Mouse (Mus musculus) left cerebral cortex, postnatal 14 days (tissue): Measurements from ENCODE around the gene Olfr205. TPM values are rescaled to one million over a fixed set of nuclear protein-coding genes. Genes with fewer than 3 reads are reported as not detected.
"Not testable (repeated sequence)": the region's sequence is repeated elsewhere in the genome, so short reads cannot be mapped to it uniquely, and the experiment has no call there.

Source experiments
- DNase-seq, 2 experiments: peaks; one replicate each; pipeline ENCODE4 v3.0.0; 2021 to 2022; ENCODE audit warnings: low spot score in 2 of 2, mixed read lengths in 1 of 2
- intact Hi-C: fragments of 180-260 bp; cut with DNase I; formaldehyde crosslinking; loops from one replicate; pipeline ENCODE4 v1.15.1; 2025
- long read RNA-seq, 2 experiments: library from polyadenylated mRNA; stranded (forward); transcript quantifications; one replicate each; pipeline ENCODE4 v2.0.0; 2021
- total RNA-seq, 2 experiments: library from RNA; stranded (reverse); gene quantifications; 2 replicates each; pipeline ENCODE4 v1.2.3; 2021

Olfr205 gene
- total RNA-seq: not detected
- long read RNA-seq, experiment 1: 0 reads
- long read RNA-seq, experiment 2: 0 reads

DNA sequence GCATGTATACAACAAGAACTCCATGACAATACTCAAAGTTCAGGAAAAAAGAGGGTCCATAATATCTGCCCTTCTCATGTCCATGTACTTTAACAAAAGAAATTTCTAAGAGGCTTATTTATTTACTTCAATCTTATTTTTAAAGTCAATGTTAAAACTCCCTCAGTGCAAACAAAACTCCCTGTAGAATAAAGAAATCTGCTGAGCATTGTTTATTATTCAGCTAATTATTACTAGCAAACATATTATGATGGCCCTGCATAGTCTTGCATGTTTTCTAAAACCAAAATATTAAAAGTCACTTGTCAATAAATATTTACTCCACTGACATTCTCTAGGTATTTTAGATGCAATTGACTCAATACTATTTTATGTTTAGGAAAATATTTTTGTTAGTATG lies at the start of gene Olfr205:
Gene Olfr205 (minus strand): TSS at position 101 of the 400 bp plus-strand sequence.
- DNase-seq: no peak
- intact Hi-C loops: no loop called here

DNA sequence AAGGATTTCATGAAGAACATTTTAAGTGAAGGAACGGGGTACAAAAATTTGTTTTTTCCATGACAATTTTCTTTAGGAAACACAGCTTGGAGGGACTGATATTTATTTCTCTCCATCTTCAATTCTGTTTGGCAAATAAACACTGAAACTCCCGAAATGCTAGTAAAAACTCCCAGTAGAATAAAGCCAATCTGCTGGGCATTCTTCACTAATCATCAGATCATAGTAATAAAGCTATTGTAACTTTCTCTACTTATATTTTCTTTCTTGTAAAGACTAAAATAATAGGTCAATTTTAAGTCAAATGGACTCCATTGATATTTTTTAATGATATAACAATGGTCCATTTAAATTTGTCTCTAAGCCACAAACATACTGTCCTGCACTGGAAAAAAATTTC lies 33.0 kb upstream of the Olfr205 start, which contains the start of gene Olfr209:
Gene Olfr209 (minus strand): TSS at position 101 of the 400 bp plus-strand sequence.
- intact Hi-C loops: no loop called here
- no peak for DNase-seq

DNA sequence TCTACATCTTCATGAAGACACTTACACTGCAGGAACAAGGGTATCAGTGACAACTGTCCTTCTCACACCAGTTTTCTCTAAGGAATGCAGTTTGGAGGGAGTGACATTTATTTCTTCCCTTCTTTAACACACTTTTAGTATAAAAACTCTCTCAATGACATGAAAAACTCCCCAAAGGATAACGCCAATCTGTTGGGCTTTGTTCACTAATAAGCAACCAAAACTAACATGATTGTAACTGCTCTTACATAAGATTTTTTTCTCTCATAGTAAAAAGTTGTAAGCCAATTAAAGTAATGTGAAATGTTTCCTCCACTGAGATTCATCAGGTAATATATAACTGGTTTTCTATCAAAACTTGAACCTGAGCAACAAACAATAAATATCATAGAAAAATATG lies 18.2 kb upstream of the Olfr205 start, which contains the start of gene Olfr206:
Gene Olfr206 (minus strand): TSS at position 101 of the 400 bp plus-strand sequence.
- intact Hi-C loops: no loop called here
- DNase-seq: no peak

DNA sequence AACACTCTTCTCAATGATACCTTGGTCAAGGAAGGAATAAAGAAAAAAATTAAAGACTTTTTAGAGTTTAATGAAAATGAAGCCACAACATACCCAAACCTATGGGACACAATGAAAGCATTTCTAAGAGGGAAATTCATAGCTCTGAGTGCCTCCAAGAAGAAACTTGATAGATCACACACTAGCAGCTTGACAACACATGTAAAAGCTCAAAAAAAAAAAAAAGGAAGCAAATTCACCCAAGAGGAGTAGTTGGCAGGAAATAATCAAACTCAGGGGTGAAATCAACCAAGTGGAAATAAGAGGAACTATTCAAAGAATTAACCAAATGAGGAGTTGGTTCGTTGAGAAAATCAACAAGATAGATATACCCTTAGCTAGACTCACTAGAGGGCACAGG lies 7.7 kb downstream of the Olfr205 start:
- DNase-seq, intact Hi-C loops: not testable (repeated sequence)

DNA sequence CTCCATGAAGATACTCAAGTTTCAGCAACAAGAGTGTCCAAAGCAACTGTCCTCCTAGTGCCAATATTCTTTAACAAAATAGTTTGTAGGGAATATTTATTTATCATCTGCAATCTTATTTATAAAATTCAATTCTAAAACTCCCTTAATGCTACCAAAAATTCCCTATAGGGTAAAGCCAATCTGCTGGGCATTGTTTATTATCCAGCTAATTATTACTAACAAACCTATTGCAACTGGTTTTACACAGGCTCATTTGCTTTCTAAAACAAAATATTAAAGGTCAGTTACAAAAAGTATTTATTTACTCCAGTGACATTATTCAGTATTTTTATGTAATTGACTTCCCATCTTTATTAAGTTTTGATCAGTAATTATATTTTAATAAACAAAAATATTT lies 12.8 kb downstream of the Olfr205 start, which contains the start of gene Olfr204:
Gene Olfr204 (minus strand): TSS at position 101 of the 400 bp plus-strand sequence.
- no peak for DNase-seq

DNA sequence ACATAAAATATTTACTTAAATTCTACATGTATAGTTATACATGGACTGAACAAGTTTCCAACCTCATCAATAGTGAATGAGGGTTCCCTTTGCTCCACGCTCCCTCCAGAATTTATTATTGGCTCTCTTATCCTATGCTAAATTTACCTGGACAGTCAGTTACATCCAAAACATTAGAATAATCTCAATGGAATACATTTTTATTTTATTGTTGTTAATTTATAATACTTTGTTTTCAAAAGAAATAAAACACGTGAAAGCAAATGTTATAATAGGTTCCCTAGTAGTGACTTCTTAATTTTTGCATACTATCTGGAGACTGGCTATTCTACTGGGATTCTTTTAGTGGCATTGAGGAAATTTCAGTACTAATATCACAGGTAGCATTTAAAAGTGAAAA lies 32.4 kb downstream of the Olfr205 start, which contains the start of gene Olfr203:
Gene Olfr203 (plus strand): TSS at position 301 of the 400 bp plus-strand sequence.
- intact Hi-C loops: no loop called here
- no peak for DNase-seq

More for the DNA sequence above, 12.8 kb downstream of the Olfr205 start, which contains the start of gene Olfr204:
- intact Hi-C loops: no loop called here

DNA sequence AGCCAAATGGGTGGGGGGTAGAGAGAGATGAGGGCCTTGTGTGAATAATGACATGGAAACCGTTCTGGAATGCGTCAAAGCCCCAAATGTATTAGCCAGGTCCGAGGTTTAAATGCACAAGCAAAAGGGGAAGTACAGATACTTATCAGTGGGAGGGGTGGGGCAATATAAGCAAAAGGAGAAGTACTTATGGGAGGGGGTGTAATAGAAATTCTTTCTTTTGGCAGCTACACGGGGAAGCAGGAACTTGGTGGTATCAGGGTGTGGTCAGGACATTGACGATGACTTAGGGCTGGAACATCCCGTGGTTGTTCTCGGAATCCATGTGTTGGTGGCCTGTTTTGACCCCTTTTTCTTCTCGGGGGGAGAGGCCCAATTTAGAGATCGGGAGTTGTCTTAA lies 43.4 kb downstream of the Olfr205 start:
- DNase-seq, intact Hi-C loops: not testable (repeated sequence)

DNA sequence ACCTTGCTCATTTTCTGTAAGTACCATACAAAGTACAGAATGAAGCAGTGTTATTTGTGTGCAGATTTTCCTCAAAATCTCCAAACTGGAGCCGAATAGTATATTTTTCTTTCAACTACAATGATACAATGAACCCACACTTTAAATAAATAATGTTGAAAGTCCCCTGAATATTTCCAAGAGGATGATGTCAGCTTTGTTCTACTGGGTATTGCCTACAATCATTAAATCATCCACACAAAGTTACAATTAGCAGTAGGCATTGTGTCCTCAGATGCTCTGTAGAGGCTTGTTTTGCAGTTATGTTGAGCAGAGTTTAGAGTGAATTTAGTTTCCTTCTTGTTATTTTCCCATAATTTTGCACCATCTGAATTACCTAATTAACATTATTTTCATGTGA lies 44.2 kb downstream of the Olfr205 start, which contains the start of gene Olfr202:
Gene Olfr202 (minus strand): TSS at position 101 of the 400 bp plus-strand sequence.
- intact Hi-C loops: no loop called here

DNA sequence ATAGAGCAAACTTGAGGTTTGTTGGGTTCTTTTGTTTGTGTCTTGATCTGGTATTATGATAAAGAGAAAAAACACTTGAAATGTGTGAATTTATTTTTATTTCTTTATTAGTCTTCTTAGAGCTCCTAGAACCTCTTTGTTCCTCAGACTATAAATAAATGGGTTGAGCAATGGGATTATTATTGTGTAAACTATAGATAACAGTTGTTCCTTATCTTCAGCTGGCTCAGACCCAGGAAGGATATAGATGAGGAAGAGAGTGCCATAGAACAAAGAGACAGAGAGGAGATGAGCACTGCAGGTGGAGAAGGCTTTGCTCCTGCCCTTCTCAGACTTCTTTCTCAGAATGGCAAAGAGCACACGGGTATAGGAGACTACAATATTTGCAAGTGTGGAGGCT lies 47.5 kb downstream of the Olfr205 start:
- no peak for DNase-seq
- intact Hi-C loops: no loop called here

More for the DNA sequence above, 44.2 kb downstream of the Olfr205 start, which contains the start of gene Olfr202:
- DNase-seq: no peak

DNA sequence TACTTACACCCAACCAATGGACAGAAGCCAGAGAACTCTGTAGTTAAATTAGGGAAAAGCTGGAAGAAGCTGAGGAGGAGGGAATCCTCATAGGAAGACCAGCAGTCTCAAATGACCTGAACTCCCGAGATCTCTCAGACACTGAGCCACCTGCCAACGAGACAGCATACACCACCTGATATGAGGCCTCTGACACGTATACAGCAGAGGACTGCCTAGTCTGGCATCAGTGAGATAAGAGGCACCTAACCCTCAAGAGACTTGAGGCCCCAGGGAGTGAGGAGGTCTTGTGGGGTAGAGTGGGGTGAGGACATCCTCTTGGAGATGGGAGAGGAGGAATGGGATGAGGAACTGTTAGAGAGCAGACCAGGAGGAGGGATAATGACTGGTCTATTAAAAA lies 50.4 kb downstream of the Olfr205 start:
- intact Hi-C loops: no loop called here
- DNase-seq: no peak

Other genes with a start within 250 kb of the Olfr205 start
- gene Olfr191, start 241.3 kb downstream of the Olfr205 start, total RNA-seq: not detected
- gene Olfr193, start 219.3 kb downstream of the Olfr205 start, total RNA-seq: not detected
- not detected for gene Olfr194, start 210.1 kb downstream of the Olfr205 start, total RNA-seq
- gene Olfr195, start 184.1 kb downstream of the Olfr205 start, total RNA-seq: not detected
- not detected for gene Olfr196, start 160.7 kb downstream of the Olfr205 start, total RNA-seq
- not detected for gene Olfr198, start 127.6 kb downstream of the Olfr205 start, total RNA-seq
- not detected for gene Olfr199, start 111.4 kb downstream of the Olfr205 start, total RNA-seq
- gene Olfr201, start 58.5 kb downstream of the Olfr205 start, total RNA-seq: not detected
- gene Olfr202, start 44.3 kb downstream of the Olfr205 start, total RNA-seq: not detected
- gene Olfr203, start 32.3 kb downstream of the Olfr205 start, total RNA-seq: not detected
- under 1 TPM in 1 of 2 experiments, not detected in 1; 0.07 TPM for gene Olfr204, start 12.9 kb downstream of the Olfr205 start, total RNA-seq
- not detected for gene Olfr206, start 18.1 kb upstream of the Olfr205 start, total RNA-seq
- not detected for gene Olfr209, start 32.9 kb upstream of the Olfr205 start, total RNA-seq
- under 1 TPM in 1 of 2 experiments, not detected in 1; 0.11 TPM for gene Gabrr3, start 76.2 kb upstream of the Olfr205 start, total RNA-seq
- gene Riox2, start 140.6 kb upstream of the Olfr205 start, total RNA-seq: 10 to 100 TPM; 10.4 to 10.7 TPM